Mouse (Mus musculus): Measurements from ENCODE around the gene Usp36.

DNA sequence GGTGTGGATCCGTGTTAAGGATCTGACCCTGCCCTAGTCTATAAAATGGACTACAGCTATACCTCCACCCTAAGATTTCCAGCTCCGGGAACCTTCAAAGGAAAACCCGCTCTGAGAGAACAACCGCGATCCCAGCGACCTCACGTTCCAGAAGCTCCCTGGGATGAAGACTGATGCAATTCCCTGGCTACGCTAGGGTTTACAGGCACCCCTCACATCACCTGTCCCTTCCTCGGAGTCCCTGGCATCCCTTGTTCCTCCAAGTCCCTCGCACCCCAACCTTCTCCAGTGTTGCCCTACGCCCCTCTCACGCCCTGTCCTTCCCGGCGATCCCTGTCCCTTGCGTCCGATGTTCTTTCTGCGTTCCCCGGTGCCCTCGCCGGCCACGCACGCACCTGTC lies 482 bp downstream of the Usp36 start:
- TF ChIP-seq CTCF (IDR thresholded peaks at IDR 0.05; ENCODE audit: insufficient read depth, low read length) (no peak), POLR2A (IDR thresholded peaks at IDR 0.05; ENCODE audit: borderline replicate concordance, extremely low read depth, low read depth, low read length) (no peak)
